Mouse (Mus musculus): Measurements from ENCODE around the gene Tnfaip1.
A peak's percentile ranks its signal among the peaks of the same experiment; 100 is the strongest.

Tnfaip1 gene

DNA sequence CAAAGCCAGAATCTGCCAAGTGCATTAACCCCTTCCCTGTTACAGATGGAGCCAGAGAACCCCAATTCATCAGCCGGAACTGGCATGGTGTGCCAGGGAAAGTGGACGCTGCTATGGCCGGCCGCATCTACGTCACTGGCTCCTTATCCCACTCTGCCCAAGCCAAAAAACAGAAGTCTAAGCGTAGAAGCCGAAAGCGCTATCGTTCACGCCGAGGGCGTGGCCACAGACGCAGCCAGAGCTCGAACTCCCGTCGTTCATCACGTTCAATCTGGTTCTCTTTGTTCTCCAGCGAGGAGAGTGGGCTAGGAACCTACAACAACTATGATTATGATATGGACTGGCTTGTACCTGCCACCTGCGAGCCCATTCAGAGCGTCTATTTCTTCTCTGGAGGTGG lies 34.6 kb downstream of the Tnfaip1 start:
- no peak for DNase-seq (ENCODE audit: low spot score in 2 of 2)

DNA sequence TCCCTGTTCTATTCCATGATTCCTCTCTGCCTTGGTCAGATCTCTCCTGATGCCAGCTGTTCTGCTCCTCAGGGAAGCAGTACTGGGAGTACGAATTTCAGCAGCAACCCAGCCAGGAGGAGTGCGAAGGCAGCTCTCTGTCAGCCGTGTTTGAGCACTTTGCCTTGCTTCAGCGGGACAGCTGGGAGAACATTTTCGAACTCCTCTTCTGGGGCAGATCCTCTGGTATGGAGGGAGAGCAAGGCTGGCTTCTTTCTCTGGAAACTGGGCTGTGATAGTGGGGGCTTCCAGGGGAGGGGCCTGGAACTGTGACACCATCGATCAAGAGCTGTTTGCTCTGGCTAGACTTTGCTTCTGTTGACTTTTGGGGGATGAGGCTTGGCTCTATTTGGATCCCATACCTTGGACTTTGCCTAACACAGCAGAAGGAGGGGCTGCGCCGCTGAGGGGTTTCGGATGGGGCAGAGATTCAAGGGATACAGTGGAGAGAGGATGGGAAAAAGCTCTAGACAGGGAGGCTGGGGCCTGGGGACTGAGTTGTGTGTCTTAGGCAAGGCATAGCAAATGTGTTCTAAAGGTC lies 35.4 kb downstream of the Tnfaip1 start:
- no peak for DNase-seq (ENCODE audit: low spot score in 2 of 2)

DNA sequence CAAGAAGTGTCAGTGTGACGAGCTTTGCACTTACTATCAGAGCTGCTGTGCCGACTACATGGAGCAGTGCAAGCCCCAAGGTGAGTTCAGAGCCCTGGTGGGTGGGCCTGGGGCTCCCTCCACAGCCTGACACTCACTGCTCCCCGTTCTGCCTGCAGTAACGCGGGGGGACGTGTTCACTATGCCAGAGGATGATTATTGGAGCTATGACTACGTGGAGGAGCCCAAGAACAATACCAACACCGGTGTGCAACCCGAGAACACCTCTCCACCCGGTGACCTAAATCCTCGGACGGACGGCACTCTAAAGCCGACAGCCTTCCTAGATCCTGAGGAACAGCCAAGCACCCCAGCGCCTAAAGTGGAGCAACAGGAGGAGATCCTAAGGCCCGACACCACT lies 36.6 kb downstream of the Tnfaip1 start:
- no peak for DNase-seq (ENCODE audit: low spot score in 2 of 2)

DNA sequence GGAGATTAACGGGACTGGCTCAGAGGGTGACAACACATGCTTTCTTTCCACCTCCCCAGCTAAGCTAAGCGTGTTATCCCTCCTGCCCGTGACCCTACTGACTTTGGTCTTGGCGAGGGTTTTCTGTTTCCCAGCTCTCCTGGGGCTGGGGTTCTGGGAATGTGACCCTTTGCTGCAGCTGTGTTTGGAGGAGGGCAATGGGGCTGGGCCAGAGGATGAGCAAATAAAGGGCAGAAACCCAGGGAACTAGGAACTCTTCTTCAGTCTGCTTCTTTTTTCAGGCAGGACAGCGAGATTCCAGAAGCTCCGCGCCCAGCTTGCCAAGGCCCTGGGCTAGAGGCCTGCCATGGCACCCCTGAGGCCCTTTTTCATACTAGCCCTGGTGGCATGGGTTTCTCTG lies 37.1 kb downstream of the Tnfaip1 start, which contains the start of gene Vtn:
Vtn (plus strand) TSS at position 88 of the 400 bp plus-strand sequence.
- no peak for DNase-seq (ENCODE audit: low spot score in 2 of 2)

DNA sequence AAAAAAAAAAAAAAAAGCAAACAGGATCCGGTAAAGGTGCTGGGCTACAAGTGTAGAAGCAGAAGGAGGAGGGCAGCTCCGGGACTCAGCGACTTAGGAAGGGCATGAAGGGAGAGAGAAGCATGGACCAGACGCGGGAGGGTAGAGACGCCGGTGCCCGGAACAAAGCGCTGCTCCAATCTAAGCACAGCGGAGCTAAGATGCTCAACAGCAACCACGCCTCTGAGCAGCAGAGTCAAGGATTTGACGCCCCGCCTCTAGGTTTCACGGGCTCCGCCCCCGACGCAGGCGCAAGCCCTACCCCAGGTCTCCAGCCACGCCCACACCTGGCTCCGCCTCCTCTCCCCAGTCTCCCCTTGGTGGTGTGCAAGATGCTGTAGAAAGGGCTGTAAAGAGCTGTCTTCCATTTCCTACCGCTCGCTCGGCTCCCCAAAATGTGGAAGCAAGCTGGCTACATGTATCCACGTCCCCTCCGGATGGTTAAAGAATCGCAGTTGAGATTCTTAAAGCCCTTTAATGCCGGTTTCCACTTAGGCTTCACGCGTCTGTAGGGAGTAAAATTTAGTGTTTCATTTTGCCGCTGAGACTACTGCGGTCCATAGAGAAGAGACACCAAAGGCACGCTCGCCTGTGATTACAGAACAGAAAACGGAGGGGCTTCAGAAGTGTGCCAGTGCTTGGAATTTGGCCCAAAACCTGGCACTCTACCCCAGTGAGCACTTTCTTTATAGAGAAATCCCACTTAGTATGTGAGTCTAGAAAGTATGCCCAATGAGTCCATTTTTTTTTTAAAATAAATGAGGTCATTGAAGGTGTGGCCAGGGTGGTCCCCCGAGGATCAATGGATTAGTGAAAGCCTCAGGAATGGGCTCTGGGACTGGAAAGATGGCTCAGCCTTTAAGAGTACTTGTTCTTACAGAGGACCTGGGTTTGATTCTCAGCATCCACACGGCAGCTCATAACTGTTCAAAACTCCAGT lies 38.3 kb downstream of the Tnfaip1 start, which contains the start of gene Sarm1:
Sarm1 (minus strand) TSS at position 211 of the 979 bp plus-strand sequence.
- peak; percentile 81 to 93 for DNase-seq (ENCODE audit: low spot score in 2 of 2)

DNA sequence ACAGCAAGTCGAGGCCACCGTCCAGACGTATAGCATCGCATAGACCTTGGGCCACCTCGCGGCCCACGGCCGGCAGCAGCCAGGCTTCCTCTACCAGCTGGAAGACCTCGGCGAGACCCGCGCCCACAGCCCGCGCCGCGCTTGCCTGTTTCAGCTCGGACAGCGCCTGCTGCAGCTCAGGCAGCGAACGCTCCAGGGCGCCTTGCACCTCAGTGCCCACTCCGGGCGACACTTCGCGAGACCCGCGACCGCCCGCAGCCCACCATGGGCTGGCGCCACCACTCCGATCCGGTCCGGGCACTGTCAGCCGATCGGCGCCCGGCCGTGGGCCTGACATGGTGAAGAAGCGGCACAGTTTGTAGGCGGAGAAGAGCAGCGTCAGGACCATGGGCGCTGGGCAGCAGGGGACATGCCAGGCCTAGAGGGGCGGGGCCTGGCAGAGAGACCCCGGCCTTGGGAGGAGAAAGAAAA lies 39.0 kb downstream of the Tnfaip1 start:
- DNase-seq (ENCODE audit: low spot score in 2 of 2) = peak in 1 of 2 experiments; percentile 67

DNA sequence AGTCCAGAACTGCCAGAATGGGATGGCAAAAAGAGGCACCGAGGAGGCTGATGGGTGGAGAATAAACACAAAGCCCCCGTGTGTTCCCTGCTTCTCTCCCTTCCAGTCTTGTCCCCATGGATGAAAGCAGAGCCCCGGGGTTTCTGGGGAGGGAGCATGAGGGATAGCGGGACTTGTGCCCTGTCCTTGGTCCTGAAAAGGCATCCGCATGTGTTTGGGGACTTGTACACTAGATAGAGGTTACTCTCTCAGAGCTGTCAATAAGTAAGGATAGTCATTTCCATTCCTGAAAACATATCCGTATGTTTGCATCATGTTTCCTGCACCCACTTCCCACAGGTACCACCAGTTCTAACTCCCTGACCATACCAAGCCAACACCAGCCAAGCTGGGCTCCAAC lies 40.2 kb downstream of the Tnfaip1 start:
- DNase-seq (ENCODE audit: low spot score in 2 of 2) = no peak

DNA sequence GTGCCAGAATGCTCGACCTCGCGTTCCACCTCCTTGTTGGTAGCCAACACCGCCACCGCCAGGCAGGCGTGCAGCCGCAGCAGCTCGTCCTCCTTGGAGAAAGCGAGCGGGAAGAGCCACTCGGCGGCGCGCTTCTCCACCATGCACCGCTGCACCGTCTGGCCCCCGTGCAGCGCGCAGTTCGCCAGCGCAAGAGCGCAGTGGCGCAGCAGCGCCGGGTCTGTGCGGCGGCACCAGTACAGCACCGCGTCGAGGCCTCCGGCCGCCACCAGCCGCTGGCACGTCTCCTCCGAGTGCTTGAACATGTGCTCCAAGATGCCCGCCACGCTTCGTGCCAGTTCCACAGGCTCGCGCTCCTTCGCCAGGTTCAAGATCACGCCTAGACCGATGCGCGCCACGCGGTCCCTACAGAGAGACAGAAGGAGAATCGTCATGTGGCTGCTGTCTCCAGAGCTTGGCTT lies 45.3 kb downstream of the Tnfaip1 start:
- DNase-seq (ENCODE audit: low spot score in 2 of 2) = peak in 1 of 2 experiments; percentile 67

DNA sequence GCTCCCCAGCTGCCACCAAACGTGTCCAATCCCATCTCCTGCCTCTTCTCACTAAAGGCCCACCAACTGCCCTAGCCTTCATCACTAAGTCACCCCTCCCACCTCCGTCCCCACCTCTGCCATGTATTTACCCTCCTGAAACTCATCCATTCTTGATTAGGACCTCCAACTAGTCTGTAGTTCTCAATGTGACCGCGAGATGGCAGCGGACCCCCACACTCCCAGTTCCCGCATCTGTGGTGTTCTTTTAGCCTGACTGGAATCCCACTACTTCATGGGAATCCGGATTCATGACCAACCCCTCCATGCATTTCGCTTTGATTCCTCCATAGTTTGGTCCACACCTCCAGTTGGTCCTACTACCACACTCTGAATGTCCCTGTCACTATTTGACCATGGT lies 48.0 kb downstream of the Tnfaip1 start:
- peak; percentile 74 to 85 for DNase-seq (ENCODE audit: low spot score in 2 of 2)

DNA sequence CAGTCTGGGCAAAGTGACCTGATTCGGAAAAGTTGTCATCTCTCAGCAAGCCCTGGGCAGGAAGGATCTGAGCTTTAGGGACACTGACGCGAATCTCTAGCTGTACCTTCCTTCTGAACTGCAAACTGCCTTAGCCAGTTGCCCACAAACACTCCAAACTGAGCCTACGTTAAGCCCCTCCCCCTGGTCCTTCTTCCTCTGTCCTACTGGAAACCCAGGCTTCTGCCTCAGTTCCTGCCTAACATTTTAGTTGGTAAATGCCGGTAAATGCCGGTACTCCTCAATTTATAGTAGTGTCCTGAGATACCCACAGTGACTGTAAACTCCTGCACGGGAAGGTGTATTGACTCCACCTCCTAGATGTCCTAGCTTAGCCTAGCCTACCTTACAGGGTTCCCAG lies 52.5 kb downstream of the Tnfaip1 start:
- DNase-seq (ENCODE audit: low spot score in 2 of 2) = no peak

DNA sequence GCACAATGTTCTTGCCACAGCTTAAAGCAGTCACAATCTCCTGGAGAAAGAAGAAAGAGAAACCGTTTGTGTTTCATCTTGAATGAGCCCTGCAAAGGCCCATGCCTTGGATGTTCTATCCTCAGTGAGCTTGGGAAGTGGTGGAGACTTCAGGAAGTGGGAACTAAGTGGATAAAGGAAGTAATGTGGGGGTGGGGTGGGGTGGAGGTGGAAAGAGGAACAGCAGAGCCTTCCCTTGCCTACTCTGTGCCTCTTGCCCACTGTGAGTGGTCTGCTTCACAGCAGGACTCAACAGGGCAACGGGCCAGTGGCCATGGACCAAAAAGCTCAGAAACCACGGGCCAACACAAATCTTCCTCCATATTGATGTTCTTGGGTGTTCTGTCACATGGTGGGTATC lies 60.8 kb downstream of the Tnfaip1 start:
- DNase-seq (ENCODE audit: low spot score in 2 of 2) = no peak

Data from cerebellum, postnatal 4 days (tissue).